Mouse (Mus musculus) MEL (cell line): ENCODE data around the gene Cyp4f16.
"Not testable (repeated sequence)": the region's sequence is repeated elsewhere in the genome, so short reads cannot be mapped to it uniquely, and the experiment has no call there.

ENCODE experiments used
- BHLHE40 ChIP-seq: IDR thresholded peaks from 2 replicates; pipeline ENCODE4 v1.6.1; 2012; ENCODE audit warnings: low read depth, mild to moderate bottlenecking, inconsistent platforms, low read length, improper control_type of control experiment, borderline replicate concordance
- CTCF ChIP-seq, 3 experiments: IDR thresholded peaks in 2 of 3; conservative IDR thresholded peaks in 1 of 3; 2 replicates each; pipeline ENCODE4 v1.5.1; 2011 to 2012; ENCODE audit warnings: low read length in 3 of 3, low read depth in 2 of 3, mild to moderate bottlenecking in 2 of 3, improper control_type of control experiment in 1 of 3, inconsistent platforms in 1 of 3, mixed read lengths in 1 of 3, moderate library complexity in 1 of 3; ENCODE audit not compliant: control insufficient read depth in 1 of 3, insufficient read depth in 1 of 3, poor library complexity in 1 of 3, severe bottlenecking in 1 of 3
- EP300 ChIP-seq, 2 experiments: IDR thresholded peaks; 2 replicates each; pipeline ENCODE4 v1.6.1; 2011; ENCODE audit warnings: improper control_type of control experiment in 2 of 2, low read length in 2 of 2, low read depth in 1 of 2, mild to moderate bottlenecking in 1 of 2
- HCFC1 ChIP-seq: IDR thresholded peaks from 2 replicates; pipeline ENCODE4 v1.6.1; 2012; ENCODE audit warnings: low read depth, mild to moderate bottlenecking, inconsistent platforms, low read length, improper control_type of control experiment, moderate library complexity
- MAX ChIP-seq: IDR thresholded peaks from 2 replicates; pipeline ENCODE4 v1.6.1; 2011; ENCODE audit warnings: low read length, improper control_type of control experiment
- MXI1 ChIP-seq: IDR thresholded peaks from 2 replicates; pipeline ENCODE4 v1.6.1; 2011; ENCODE audit warnings: mild to moderate bottlenecking, low read depth, low read length, improper control_type of control experiment
- POLR2A ChIP-seq, 2 experiments: IDR thresholded peaks; 2 replicates each; pipeline ENCODE4 v1.6.1; 2011 to 2012; ENCODE audit warnings: low read length in 2 of 2, mild to moderate bottlenecking in 2 of 2, control low read depth in 1 of 2, improper control_type of control experiment in 1 of 2, low read depth in 1 of 2, moderate library complexity in 1 of 2; ENCODE audit not compliant: control insufficient read depth in 1 of 2, insufficient read depth in 1 of 2, poor library complexity in 1 of 2
- TCF12 ChIP-seq: IDR thresholded peaks from 2 replicates; pipeline ENCODE4 v1.6.1; 2014; ENCODE audit warnings: low read depth, mild to moderate bottlenecking, inconsistent platforms, low read length, improper control_type of control experiment, moderate library complexity
- ZC3H11A ChIP-seq: IDR thresholded peaks from 2 replicates; pipeline ENCODE4 v1.6.1; 2012; ENCODE audit warnings: low read depth, mild to moderate bottlenecking, inconsistent platforms, low read length, improper control_type of control experiment
- ZKSCAN1 ChIP-seq: IDR thresholded peaks from 2 replicates; pipeline ENCODE4 v1.6.1; 2012; ENCODE audit warnings: low read depth, mild to moderate bottlenecking, inconsistent platforms, low read length, improper control_type of control experiment, moderate library complexity

- TF ChIP-seq EP300 (IDR thresholded peaks at IDR 0.05; ENCODE audit: low read depth in 1 of 2, low read length in 2 of 2); MXI1; CTCF (IDR thresholded peaks at IDR 0.05 in 2 of 3, conservative IDR thresholded peaks at IDR 0.05 in 1 of 3; ENCODE audit: control insufficient read depth in 1 of 3, insufficient read depth in 1 of 3, low read depth in 2 of 3, low read length in 3 of 3, poor library complexity in 1 of 3, severe bottlenecking in 1 of 3); ZC3H11A; MAX; TCF12; POLR2A (IDR thresholded peaks at IDR 0.05; ENCODE audit: control insufficient read depth in 1 of 2, insufficient read depth in 1 of 2, low read depth in 1 of 2, low read length in 2 of 2, poor library complexity in 1 of 2); ZKSCAN1; BHLHE40; HCFC1: not testable (repeated sequence)
Observed at GRCm38 (mm10) chr17:32563301-32563700, 26.9 kb downstream of the Cyp4f16 start.
